Mouse (Mus musculus) embryonic facial prominence, embryonic 10.5 days (tissue): ENCODE results near the gene Spin4. TPM values are rescaled to one million over a fixed set of nuclear protein-coding genes. Genes with fewer than 3 reads are reported as not detected.

Experiments used
- DNase-seq: peaks from one replicate; pipeline ENCODE4 v3.0.0-alpha.2; 2017; ENCODE audit warnings: low spot score
- H3K27ac ChIP-seq: fragments of 300-500 bp; sonication (generic); replicated peaks from 2 replicates; pipeline ENCODE4 v1.5.1; 2016; ENCODE audit warnings: mild to moderate bottlenecking
- H3K27me3 ChIP-seq: fragments of 300-500 bp; sonication (generic); replicated peaks from 2 replicates; pipeline ENCODE4 v1.6.1; 2016; ENCODE audit warnings: low read depth, mild to moderate bottlenecking; ENCODE audit not compliant: poor library complexity, severe bottlenecking
- H3K36me3 ChIP-seq: fragments of 300-500 bp; sonication (generic); replicated peaks from 2 replicates; pipeline ENCODE4 v1.6.1; 2016; ENCODE audit warnings: mild to moderate bottlenecking, moderate library complexity
- H3K4me1 ChIP-seq: fragments of 300-500 bp; sonication (generic); 2 replicates; pipeline ENCODE4 v1.6.1; 2016
- H3K4me3 ChIP-seq: fragments of 300-500 bp; sonication (generic); 2 replicates; pipeline ENCODE4 v1.5.1; 2016; ENCODE audit warnings: mild to moderate bottlenecking, moderate library complexity
- H3K9me3 ChIP-seq: fragments of 300-500 bp; sonication (generic); 2 replicates; pipeline ENCODE4 v1.6.1; 2016; ENCODE audit warnings: mild to moderate bottlenecking
- WGBS: fragments of 180-500 bp; shearing (Covaris S2); methylation state at CpG from one replicate; pipeline ENCODE4 v1.1.7; 2016; 5-methylcytosine and 5-hydroxymethylcytosine counted together
- polyA plus RNA-seq: library from polyadenylated mRNA; unstranded; fragments of >200 nt; fragmentation: Nextera tagmentation; extraction: Ambion mirVana; gene quantifications from 2 replicates; pipeline ENCODE4 v1.2.1, GENCODE M21; 2016

Spin4 gene
- polyA plus RNA-seq: 7.1 and 9.3 TPM in 2 replicates

- no peaks in the 10 kb centered on the region for H3K36me3 ChIP-seq
- DNase-seq: peak; percentile 89
- WGBS: 19% methylated on average over 30 of the region's 30 CpGs
- peak within 1 kb of the TSS; percentile 91 for H3K27ac ChIP-seq
- no peaks in the 10 kb centered on the region for H3K4me1 ChIP-seq
- peaks cover 22% of the 10 kb centered on the region for H3K27me3 ChIP-seq
- peak within 1 kb of the TSS; percentile 62 for H3K4me3 ChIP-seq
- no peaks in the 10 kb centered on the region for H3K9me3 ChIP-seq
These were observed at the start of gene Spin4 for GRCm38 (mm10) chrX:95026361-95026892. Gene Spin4 (minus strand): TSS chrX:95026682.

DNA sequence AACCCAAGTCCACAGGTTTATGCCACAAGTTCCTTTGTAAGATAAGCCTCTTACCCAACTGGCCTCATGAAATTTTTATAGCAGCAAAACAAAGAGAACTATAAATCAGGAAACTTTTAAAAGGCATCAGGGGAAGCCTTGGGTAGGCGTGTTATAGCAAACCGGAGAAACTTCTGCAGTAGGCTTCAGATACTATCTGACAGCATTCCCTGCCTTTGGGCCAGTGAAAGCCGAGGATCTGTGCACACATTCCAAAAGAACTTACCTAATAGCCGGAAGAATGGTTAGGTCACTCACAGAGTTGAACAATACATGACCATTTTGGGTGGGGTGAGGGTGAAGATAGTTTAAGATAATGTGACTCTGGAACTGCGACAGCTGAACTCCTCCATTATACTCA is 1.4 kb upstream of the Spin4 start:
- Histone ChIP-seq H3K4me3 (no peak overlapping the region), H3K36me3 (no peaks in the 10 kb centered on the region), H3K9me3 (no peaks in the 10 kb centered on the region), H3K27ac (no peak overlapping the region), H3K27me3 (peaks cover 25% of the 10 kb centered on the region), H3K4me1 (no peaks in the 10 kb centered on the region)
- no peak for DNase-seq
- WGBS: 79% methylated on average over 5 of the region's 5 CpGs

DNA sequence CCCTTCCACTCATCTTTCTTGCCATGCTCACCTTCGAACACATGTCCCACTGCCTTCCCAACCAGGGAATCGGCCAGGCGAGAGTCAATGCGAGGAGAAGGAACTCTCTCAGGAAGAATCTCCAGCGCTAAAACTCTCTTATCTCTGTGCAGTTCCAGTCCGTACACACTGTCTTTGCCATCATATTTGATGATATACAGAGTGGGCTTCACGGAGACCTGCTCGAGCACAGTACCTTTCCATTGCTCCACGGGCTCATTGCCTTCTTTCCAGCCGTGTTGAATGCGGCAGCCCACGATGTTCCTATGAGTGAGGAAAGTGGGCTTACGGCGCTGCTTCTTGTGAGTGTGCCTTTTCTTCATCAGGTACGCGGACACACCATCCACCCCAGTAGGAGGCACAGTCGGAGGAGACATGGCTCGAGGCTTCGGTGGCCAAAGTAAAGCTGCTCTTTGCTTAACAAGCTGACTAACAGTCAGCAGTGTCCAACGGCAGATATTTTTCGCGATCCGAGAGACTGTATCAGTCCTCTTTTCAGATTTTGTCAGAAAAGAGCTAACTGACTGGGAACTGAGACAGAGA is 612 bp downstream of the Spin4 start:
- WGBS: 24% methylated on average over 23 of the region's 23 CpGs
- no peaks in the 10 kb centered on the region for H3K36me3 ChIP-seq
- peaks cover 24% of the 10 kb centered on the region for H3K27me3 ChIP-seq
- peak; percentile 39 for DNase-seq
- H3K27ac ChIP-seq: peak overlapping the region; percentile 91
- H3K4me3 ChIP-seq: peak overlapping the region; percentile 62
- no peaks in the 10 kb centered on the region for H3K4me1 ChIP-seq
- no peaks in the 10 kb centered on the region for H3K9me3 ChIP-seq

DNA sequence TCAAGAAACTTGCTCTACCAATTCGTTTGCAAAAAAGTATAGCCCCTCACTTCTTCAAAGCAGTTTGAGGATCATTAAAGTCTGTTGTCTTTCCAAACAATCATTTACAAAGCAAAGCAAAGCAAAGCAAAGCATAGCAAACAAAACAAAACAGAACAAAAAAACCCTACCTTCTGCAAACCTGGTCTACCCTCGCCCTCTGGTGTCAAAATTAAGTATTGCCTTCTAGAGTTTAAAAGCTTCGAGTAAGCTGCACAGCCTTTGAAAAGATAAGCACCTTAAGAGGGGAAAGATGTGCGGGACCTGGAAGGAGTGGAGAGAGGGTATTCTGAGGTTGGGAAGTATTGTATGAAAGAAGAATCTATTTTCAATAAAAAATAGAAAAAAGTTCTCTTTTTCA is 14.4 kb downstream of the Spin4 start:
- no peak for DNase-seq
- no peaks in the 10 kb centered on the region for H3K9me3 ChIP-seq
- H3K27me3 ChIP-seq: peaks cover 19% of the 10 kb centered on the region
- H3K36me3 ChIP-seq: no peaks in the 10 kb centered on the region
- no peak overlapping the region for H3K27ac ChIP-seq
- WGBS: 29% methylated on average over 4 of the region's 4 CpGs
- no peak overlapping the region for H3K4me3 ChIP-seq
- H3K4me1 ChIP-seq: no peaks in the 10 kb centered on the region

DNA sequence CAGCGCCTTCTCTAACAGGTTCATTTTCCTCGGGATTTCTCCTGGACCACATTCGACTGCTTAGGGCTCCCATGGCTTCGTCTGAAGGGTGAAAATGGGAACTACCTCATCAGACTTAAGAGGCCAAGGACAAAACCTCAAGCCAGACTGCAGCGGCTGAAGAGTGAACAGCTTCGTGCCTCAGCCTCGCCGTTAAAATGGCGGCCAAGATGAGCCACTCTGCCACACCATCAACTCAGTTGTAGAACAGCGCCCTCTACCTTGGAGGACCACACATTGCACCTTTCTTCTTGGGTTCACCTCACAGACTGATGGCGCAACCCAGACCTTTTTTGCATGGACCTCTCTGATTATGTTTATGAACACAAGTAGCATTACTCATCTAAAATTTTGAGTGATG is 27.6 kb downstream of the Spin4 start:
- H3K4me1 ChIP-seq: peaks cover 4% of the 10 kb centered on the region; the same call in 1 of the 2 replicates
- 96% methylated on average over 11 of the region's 11 CpGs for WGBS
- 0 out of 2 replicates have a peak, but pooled peaks cover 5% of the 10 kb centered on the region for H3K9me3 ChIP-seq
- no peak overlapping the region for H3K27ac ChIP-seq
- H3K36me3 ChIP-seq: no peaks in the 10 kb centered on the region
- no peak for DNase-seq
- peaks cover 12% of the 10 kb centered on the region for H3K27me3 ChIP-seq
- no peak overlapping the region for H3K4me3 ChIP-seq

- peaks cover 49% of the 10 kb centered on the region for H3K27me3 ChIP-seq
- 38% methylated on average over 3 of the region's 3 CpGs for WGBS
- H3K9me3 ChIP-seq: 0 out of 2 replicates have a peak, but pooled peaks cover 5% of the 10 kb centered on the region
- H3K36me3 ChIP-seq: no peaks in the 10 kb centered on the region
- peaks cover 12% of the 10 kb centered on the region for H3K4me1 ChIP-seq
- H3K27ac ChIP-seq: no peak overlapping the region
- DNase-seq: peak; percentile 24
- no peak overlapping the region for H3K4me3 ChIP-seq
These were observed 32.4 kb downstream of the Spin4 start for GRCm38 (mm10) chrX:94994113-94994512.

- Histone ChIP-seq H3K36me3 (no peaks in the 10 kb centered on the region), H3K27ac (peak overlapping the region; percentile 86), H3K4me1 (peaks cover 12% of the 10 kb centered on the region), H3K9me3 (no peaks in the 10 kb centered on the region), H3K4me3 (peak overlapping the region; percentile 50; the same call in 1 of the 2 replicates), H3K27me3 (peaks cover 69% of the 10 kb centered on the region)
- 71% methylated on average over 2 of the region's 2 CpGs for WGBS
- no peak for DNase-seq
These were observed 35.6 kb downstream of the Spin4 start for GRCm38 (mm10) chrX:94990903-94991302.

DNA sequence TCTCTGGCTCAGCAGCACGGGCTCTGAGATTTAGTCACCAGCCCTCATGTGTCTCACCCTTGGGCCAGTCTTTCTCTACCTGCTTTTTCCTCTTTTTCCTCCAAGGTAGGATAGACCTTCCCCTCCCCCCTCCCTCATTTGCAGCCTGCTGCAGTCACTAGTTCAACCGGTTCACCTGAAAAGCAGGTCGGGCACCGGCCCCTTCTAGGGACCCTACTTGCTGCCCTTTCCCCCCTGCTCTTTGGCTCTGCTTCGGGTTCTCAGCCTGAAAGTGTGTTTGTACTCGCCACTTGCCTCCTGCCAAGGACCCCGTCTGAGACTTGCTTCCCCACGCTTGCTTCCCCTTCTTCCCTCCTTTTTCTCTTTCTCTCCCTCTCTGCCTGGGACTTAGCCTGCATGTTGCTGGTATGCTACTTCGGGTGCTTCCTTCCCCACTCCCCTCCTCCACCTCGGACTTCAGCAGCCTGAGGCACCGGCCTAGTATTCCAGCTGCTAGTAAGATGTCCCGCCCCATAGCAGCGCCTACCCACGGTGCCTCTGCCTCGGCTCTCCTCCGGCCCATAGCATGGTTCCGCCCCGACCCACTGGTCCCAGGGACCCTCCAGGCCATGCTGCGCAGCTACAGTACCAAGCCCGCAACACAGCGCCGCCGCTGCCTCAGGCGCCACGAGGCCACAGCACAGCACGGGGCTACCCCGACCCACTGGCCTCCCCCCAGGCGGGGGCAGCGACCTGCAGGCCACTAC is 36.2 kb downstream of the Spin4 start:
- 19% methylated on average over 29 of the region's 29 CpGs for WGBS
- H3K4me3 ChIP-seq: peak overlapping the region; percentile 50
- H3K27me3 ChIP-seq: peaks cover 75% of the 10 kb centered on the region
- DNase-seq: peak; percentile 58
- H3K36me3 ChIP-seq: no peaks in the 10 kb centered on the region
- peak overlapping the region; percentile 86 for H3K27ac ChIP-seq
- H3K9me3 ChIP-seq: no peaks in the 10 kb centered on the region
- H3K4me1 ChIP-seq: peaks cover 12% of the 10 kb centered on the region

Other genes starting within 250 kb of the Spin4 start
- 11.9 and 14.3 TPM in 2 replicates for gene Arhgef9, start 170.2 kb upstream of the Spin4 start, polyA plus RNA-seq